Mouse (Mus musculus) embryonic facial prominence, embryonic 13.5 days (tissue): Measurements from ENCODE around the gene Plcg2. TPM values are rescaled to one million over a fixed set of nuclear protein-coding genes. Genes with fewer than 3 reads are reported as not detected.

ENCODE experiments used
- ATAC-seq: fragments of 200-750 bp; cut with Nextera tagmentation; 2 replicates; pipeline ENCODE4 v1.8.0; 2017; ENCODE audit warnings: low read depth; ENCODE audit not compliant: insufficient number of reproducible peaks, insufficient read depth, low FRiP score, low TSS enrichment
- H3K27ac ChIP-seq: fragments of 300-500 bp; sonication (generic); 2 replicates; pipeline ENCODE4 v1.5.1; 2015; ENCODE audit warnings: moderate library complexity, mild to moderate bottlenecking, inconsistent platforms
- H3K27me3 ChIP-seq: fragments of 300-500 bp; sonication (generic); 2 replicates; pipeline ENCODE4 v1.6.1; 2015; ENCODE audit warnings: mild to moderate bottlenecking, inconsistent platforms
- H3K36me3 ChIP-seq: fragments of 300-500 bp; sonication (generic); 2 replicates; pipeline ENCODE4 v1.6.1; 2015; ENCODE audit warnings: mild to moderate bottlenecking, inconsistent platforms
- H3K4me1 ChIP-seq: fragments of 300-500 bp; sonication (generic); 2 replicates; pipeline ENCODE4 v1.6.1; 2015; ENCODE audit warnings: inconsistent platforms
- H3K4me2 ChIP-seq: fragments of 300-500 bp; sonication (generic); 2 replicates; pipeline ENCODE4 v1.6.1; 2015; ENCODE audit warnings: moderate library complexity, mild to moderate bottlenecking, inconsistent platforms
- H3K4me3 ChIP-seq: fragments of 300-500 bp; sonication (generic); 2 replicates; pipeline ENCODE4 v1.5.1; 2015; ENCODE audit warnings: mild to moderate bottlenecking, inconsistent platforms
- H3K9ac ChIP-seq: fragments of 300-500 bp; sonication (generic); 2 replicates; pipeline ENCODE4 v1.6.1; 2015; ENCODE audit warnings: mild to moderate bottlenecking, inconsistent platforms
- H3K9me3 ChIP-seq: fragments of 300-500 bp; sonication (generic); 2 replicates; pipeline ENCODE4 v1.6.1; 2016; ENCODE audit warnings: inconsistent platforms
- WGBS: fragments of 180-500 bp; shearing (Covaris S2); methylation state at CpG from one replicate; pipeline ENCODE4 v1.1.7; 2015; ENCODE audit warnings: mixed read lengths; 5-methylcytosine and 5-hydroxymethylcytosine counted together
- polyA plus RNA-seq: library from polyadenylated mRNA; unstranded; fragments of >200 nt; fragmentation: Nextera tagmentation; extraction: Ambion mirVana; gene quantifications from 2 replicates; pipeline ENCODE4 v1.2.1, GENCODE M21; 2015

Gene Plcg2
- polyA plus RNA-seq, 1 experiment from 2014 or later: 2.4 TPM

GRCm38 (mm10) chr8:117526185-117526584 is 28.1 kb downstream of the Plcg2 start:
- Histone ChIP-seq H3K9me3 (no peaks in the 10 kb centered on the region), H3K4me2 (no peak overlapping the region), H3K4me1 (peaks cover 7% of the 10 kb centered on the region; the same call in 1 of the 2 replicates), H3K4me3 (no peak overlapping the region), H3K27ac (no peak overlapping the region), H3K36me3 (no peaks in the 10 kb centered on the region), H3K27me3 (no peaks in the 10 kb centered on the region), H3K9ac (no peak overlapping the region)
- ATAC-seq: no peak
- 16% methylated on average over 2 of the region's 2 CpGs for WGBS

- Histone ChIP-seq H3K4me1 (peaks cover 7% of the 10 kb centered on the region; the same call in 1 of the 2 replicates), H3K9me3 (no peaks in the 10 kb centered on the region), H3K36me3 (no peaks in the 10 kb centered on the region), H3K4me3 (no peak overlapping the region), H3K4me2 (no peak overlapping the region), H3K9ac (no peak overlapping the region), H3K27ac (no peak overlapping the region), H3K27me3 (no peaks in the 10 kb centered on the region)
- WGBS: 72% methylated on average over 5 of the region's 5 CpGs
- no peak for ATAC-seq
Measured at GRCm38 (mm10) chr8:117527983-117528382, 29.9 kb downstream of the Plcg2 start.

- no peak overlapping the region for H3K27ac ChIP-seq
- no peak overlapping the region for H3K4me3 ChIP-seq
- H3K4me1 ChIP-seq: peaks cover 7% of the 10 kb centered on the region; the same call in 1 of the 2 replicates
- ATAC-seq: no peak
- H3K36me3 ChIP-seq: no peaks in the 10 kb centered on the region
- no peak overlapping the region for H3K4me2 ChIP-seq
- 73% methylated on average over 5 of the region's 5 CpGs for WGBS
- no peak overlapping the region for H3K9ac ChIP-seq
- no peaks in the 10 kb centered on the region for H3K27me3 ChIP-seq
- no peaks in the 10 kb centered on the region for H3K9me3 ChIP-seq
Measured at GRCm38 (mm10) chr8:117529177-117529576, 31.1 kb downstream of the Plcg2 start.

GRCm38 (mm10) chr8:117532381-117532972 is 34.4 kb downstream of the Plcg2 start:
- H3K4me1 ChIP-seq: no peaks in the 10 kb centered on the region
- no peak overlapping the region for H3K4me2 ChIP-seq
- H3K36me3 ChIP-seq: no peaks in the 10 kb centered on the region
- H3K9me3 ChIP-seq: no peaks in the 10 kb centered on the region
- 86% methylated on average over 15 of the region's 15 CpGs for WGBS
- no peak overlapping the region for H3K4me3 ChIP-seq
- no peak for ATAC-seq
- no peak overlapping the region for H3K9ac ChIP-seq
- H3K27me3 ChIP-seq: no peaks in the 10 kb centered on the region
- no peak overlapping the region for H3K27ac ChIP-seq

GRCm38 (mm10) chr8:117536862-117537261 is 38.8 kb downstream of the Plcg2 start:
- H3K9ac ChIP-seq: no peak overlapping the region
- no peaks in the 10 kb centered on the region for H3K27me3 ChIP-seq
- H3K9me3 ChIP-seq: no peaks in the 10 kb centered on the region
- H3K36me3 ChIP-seq: no peaks in the 10 kb centered on the region
- no peak overlapping the region for H3K4me3 ChIP-seq
- ATAC-seq: no peak
- WGBS: 49% methylated on average over 5 of the region's 6 CpGs
- no peaks in the 10 kb centered on the region for H3K4me1 ChIP-seq
- H3K4me2 ChIP-seq: no peak overlapping the region
- no peak overlapping the region for H3K27ac ChIP-seq

- H3K27me3 ChIP-seq: no peaks in the 10 kb centered on the region
- no peaks in the 10 kb centered on the region for H3K4me1 ChIP-seq
- H3K27ac ChIP-seq: no peak overlapping the region
- WGBS: 69% methylated on average over 7 of the region's 7 CpGs
- no peak overlapping the region for H3K9ac ChIP-seq
- H3K4me3 ChIP-seq: no peak overlapping the region
- ATAC-seq: no peak
- H3K4me2 ChIP-seq: no peak overlapping the region
- no peaks in the 10 kb centered on the region for H3K9me3 ChIP-seq
- no peaks in the 10 kb centered on the region for H3K36me3 ChIP-seq
Measured at GRCm38 (mm10) chr8:117537751-117538150, 39.7 kb downstream of the Plcg2 start.

- Histone ChIP-seq H3K9me3 (no peaks in the 10 kb centered on the region), H3K27ac (no peak overlapping the region), H3K4me1 (no peaks in the 10 kb centered on the region), H3K36me3 (no peaks in the 10 kb centered on the region), H3K4me2 (no peak overlapping the region), H3K9ac (no peak overlapping the region), H3K4me3 (no peak overlapping the region), H3K27me3 (no peaks in the 10 kb centered on the region)
- ATAC-seq: no peak
Measured at GRCm38 (mm10) chr8:117542951-117543350, 44.9 kb downstream of the Plcg2 start.

- Histone ChIP-seq H3K4me3 (no peak overlapping the region), H3K4me1 (no peaks in the 10 kb centered on the region), H3K9ac (no peak overlapping the region), H3K27ac (no peak overlapping the region), H3K9me3 (no peaks in the 10 kb centered on the region), H3K36me3 (no peaks in the 10 kb centered on the region), H3K4me2 (no peak overlapping the region), H3K27me3 (no peaks in the 10 kb centered on the region)
- ATAC-seq: no peak
- 79% methylated on average over 6 of the region's 6 CpGs for WGBS
Measured at GRCm38 (mm10) chr8:117543789-117544188, 45.7 kb downstream of the Plcg2 start.

GRCm38 (mm10) chr8:117545043-117545442 is 47.0 kb downstream of the Plcg2 start:
- Histone ChIP-seq H3K4me2 (no peak overlapping the region), H3K27ac (no peak overlapping the region), H3K27me3 (no peaks in the 10 kb centered on the region), H3K4me3 (no peak overlapping the region), H3K9me3 (no peaks in the 10 kb centered on the region), H3K9ac (no peak overlapping the region), H3K36me3 (no peaks in the 10 kb centered on the region), H3K4me1 (no peaks in the 10 kb centered on the region)
- 76% methylated on average over 8 of the region's 8 CpGs for WGBS
- no peak for ATAC-seq

GRCm38 (mm10) chr8:117546386-117546785 is 48.3 kb downstream of the Plcg2 start:
- H3K4me2 ChIP-seq: no peak overlapping the region
- H3K27ac ChIP-seq: no peak overlapping the region
- no peak overlapping the region for H3K4me3 ChIP-seq
- WGBS: 82% methylated on average over 5 of the region's 5 CpGs
- no peak for ATAC-seq
- no peaks in the 10 kb centered on the region for H3K36me3 ChIP-seq
- H3K9me3 ChIP-seq: no peaks in the 10 kb centered on the region
- H3K9ac ChIP-seq: no peak overlapping the region
- H3K27me3 ChIP-seq: no peaks in the 10 kb centered on the region
- no peaks in the 10 kb centered on the region for H3K4me1 ChIP-seq

- H3K27me3 ChIP-seq: no peaks in the 10 kb centered on the region
- no peak overlapping the region for H3K4me3 ChIP-seq
- ATAC-seq: no peak
- H3K9me3 ChIP-seq: no peaks in the 10 kb centered on the region
- H3K27ac ChIP-seq: no peak overlapping the region
- no peak overlapping the region for H3K4me2 ChIP-seq
- 83% methylated on average over 5 of the region's 5 CpGs for WGBS
- H3K4me1 ChIP-seq: no peaks in the 10 kb centered on the region
- no peaks in the 10 kb centered on the region for H3K36me3 ChIP-seq
- no peak overlapping the region for H3K9ac ChIP-seq
Measured at GRCm38 (mm10) chr8:117547945-117548344, 49.9 kb downstream of the Plcg2 start.

- Histone ChIP-seq H3K27me3 (no peaks in the 10 kb centered on the region), H3K36me3 (no peaks in the 10 kb centered on the region), H3K4me2 (no peak overlapping the region), H3K27ac (no peak overlapping the region), H3K9me3 (no peaks in the 10 kb centered on the region), H3K9ac (no peak overlapping the region), H3K4me1 (no peaks in the 10 kb centered on the region), H3K4me3 (no peak overlapping the region)
- 83% methylated on average over 4 of the region's 4 CpGs for WGBS
- ATAC-seq: no peak
Measured at GRCm38 (mm10) chr8:117548453-117548852, 50.4 kb downstream of the Plcg2 start.
